Mouse (Mus musculus): ENCODE data around the gene Hk1.

Gene Hk1

GRCm38 (mm10) chr10:62320402-62320978, 59.2 kb downstream of the Hk1 start:
- no peak for DNase-seq (ENCODE audit: low spot score)

GRCm38 (mm10) chr10:62319154-62319553, 60.6 kb downstream of the Hk1 start:
- no peak for DNase-seq (ENCODE audit: low spot score)

GRCm38 (mm10) chr10:62316467-62316866, 63.2 kb downstream of the Hk1 start:
- DNase-seq (ENCODE audit: low spot score), result no peak

- no peak for DNase-seq (ENCODE audit: low spot score)
These were observed 65.8 kb downstream of the Hk1 start for GRCm38 (mm10) chr10:62313885-62314424.

GRCm38 (mm10) chr10:62313140-62313539, 66.6 kb downstream of the Hk1 start:
- no peak for DNase-seq (ENCODE audit: low spot score)

- DNase-seq (ENCODE audit: low spot score), result peak; percentile 29
These were observed 68.2 kb downstream of the Hk1 start for GRCm38 (mm10) chr10:62311464-62311863.

- DNase-seq (ENCODE audit: low spot score), result no peak
These were observed 69.3 kb downstream of the Hk1 start for GRCm38 (mm10) chr10:62310259-62311039.

- DNase-seq (ENCODE audit: low spot score), result no peak
These were observed 70.1 kb downstream of the Hk1 start for GRCm38 (mm10) chr10:62309593-62309992.

- DNase-seq (ENCODE audit: low spot score), result peak; percentile 49
These were observed 70.7 kb downstream of the Hk1 start for GRCm38 (mm10) chr10:62308896-62309491.

- no peak for DNase-seq (ENCODE audit: low spot score)
These were observed 73.2 kb downstream of the Hk1 start for GRCm38 (mm10) chr10:62306483-62306882.

GRCm38 (mm10) chr10:62305090-62305489, 74.6 kb downstream of the Hk1 start:
- no peak for DNase-seq (ENCODE audit: low spot score)

- no peak for DNase-seq (ENCODE audit: low spot score)
These were observed 79.5 kb downstream of the Hk1 start for GRCm38 (mm10) chr10:62300006-62300827.

GRCm38 (mm10) chr10:62296086-62296872, 83.4 kb downstream of the Hk1 start:
- DNase-seq (ENCODE audit: low spot score), result peak; percentile 36

- DNase-seq (ENCODE audit: low spot score), result no peak
These were observed 85.6 kb downstream of the Hk1 start for GRCm38 (mm10) chr10:62294112-62294511.

GRCm38 (mm10) chr10:62287460-62288124, 92.1 kb downstream of the Hk1 start:
- no peak for DNase-seq (ENCODE audit: low spot score)

- DNase-seq (ENCODE audit: low spot score), result no peak
These were observed 96.4 kb downstream of the Hk1 start for GRCm38 (mm10) chr10:62283206-62283792.

GRCm38 (mm10) chr10:62282782-62283181, 96.9 kb downstream of the Hk1 start:
- no peak for DNase-seq (ENCODE audit: low spot score)

- DNase-seq (ENCODE audit: low spot score), result no peak
These were observed 100.0 kb downstream of the Hk1 start for GRCm38 (mm10) chr10:62279671-62280070.

GRCm38 (mm10) chr10:62279066-62279465, 100.6 kb downstream of the Hk1 start:
- no peak for DNase-seq (ENCODE audit: low spot score)

Measured in embryo, embryonic 10.5 days (tissue).